14 mouse cellular contexts compared by ENCODE assay signal in the genomic region with DNA sequence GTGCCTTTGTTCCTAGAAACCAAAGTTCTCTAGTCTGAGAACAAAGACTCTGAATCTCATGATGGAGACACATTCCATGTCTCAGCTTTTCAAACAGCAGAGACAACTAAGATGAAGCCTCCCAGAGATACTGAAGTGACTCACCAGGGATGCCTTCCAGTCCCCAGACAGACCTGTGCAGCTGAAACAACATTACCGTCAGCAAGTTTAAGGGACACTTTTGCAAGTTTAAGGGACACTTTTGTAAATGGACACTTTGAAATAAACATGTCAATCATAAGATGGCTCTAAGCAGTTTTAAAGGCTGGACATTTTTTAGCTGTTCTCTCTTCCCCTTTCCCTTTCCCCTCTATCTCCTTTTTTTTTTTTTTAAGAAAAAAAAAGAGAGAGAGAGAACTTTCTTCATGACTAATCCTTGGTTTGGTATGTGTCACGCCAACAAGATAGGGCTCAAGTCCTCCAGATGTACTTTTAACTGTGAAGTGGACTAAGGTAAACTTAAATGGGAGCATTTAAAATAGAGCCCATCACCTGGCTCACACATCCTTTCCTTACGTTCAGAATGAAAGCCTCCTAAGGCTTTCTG. TPM values are rescaled to one million over a fixed set of nuclear protein-coding genes. Genes with fewer than 3 reads are reported as not detected.
DNase-seq lines count a peak whose midpoint lies in the region; ATAC-seq and TF ChIP-seq lines count a peak whose summit lies in the region.
"Had no signal": no experiment of that assay in that cellular context is flagged by ENCODE, and none has a peak within 500 bp of the region (broad histone marks: within the 10 kb centered on the region; RNA-seq: fewer than 3 reads in every experiment).

No protein-coding gene starts in this region.

- no peaks in the 10 kb centered on the region for H3K36me3 ChIP-seq in heart, embryonic 10.5 days
- no peaks in the 10 kb centered on the region for H3K36me3 ChIP-seq in liver, embryonic 11.5 days (ENCODE audit: control insufficient read depth, insufficient read depth, low read length)
- no peaks in the 10 kb centered on the region for H3K36me3 ChIP-seq in liver, embryonic 12.5 days
- H3K36me3 ChIP-seq in C2C12 (ENCODE audit: control insufficient read depth, insufficient read depth) = no peaks in the 10 kb centered on the region
- H3K36me3 ChIP-seq in heart, embryonic 16.5 days (ENCODE audit: control insufficient read depth, insufficient read depth) = no peaks in the 10 kb centered on the region
- no peaks in the 10 kb centered on the region for H3K36me3 ChIP-seq in forebrain, embryonic 13.5 days (ENCODE audit: poor library complexity, severe bottlenecking)
- H3K36me3 ChIP-seq: hindbrain, embryonic 13.5 days; stomach, embryonic 15.5 days had no signal

- ATAC-seq in liver, embryonic 11.5 days (replicated peaks; ENCODE audit: low FRiP score) = no peak
- no peak for ATAC-seq in liver, embryonic 12.5 days
- ATAC-seq in heart, embryonic 16.5 days (replicated peaks; ENCODE audit: extremely low read depth, insufficient read depth, low FRiP score) = no peak
- ATAC-seq in forebrain, embryonic 13.5 days = no peak
- ATAC-seq: CD4-positive, CD25-positive, alpha-beta regulatory T cell, adult 4 months had no signal

- DNase-seq in heart, embryonic 10.5 days (ENCODE audit: low spot score) = no peak
- no peak for DNase-seq in heart, postnatal 36 days
- DNase-seq in liver, embryonic 11.5 days (ENCODE audit: low spot score) = no peak
- no peak for DNase-seq in cerebellum, adult 9-10 months
- DNase-seq: adrenal gland, adult 8-10 months; lung, postnatal 14 days; thymus, postnatal 36 days had no signal

- intact Hi-C loops in heart, postnatal 36 days (cut with DNase I) = no loop called here

- no peak for TF ChIP-seq CTCF in C2C12 (IDR thresholded peaks at IDR 0.05; ENCODE audit: control insufficient read depth, insufficient read depth, insufficient read length)

- peaks cover 7% of the 10 kb centered on the region for H3K27me3 ChIP-seq in heart, embryonic 10.5 days (ENCODE audit: insufficient read depth, poor library complexity, severe bottlenecking)
- no peaks in the 10 kb centered on the region for H3K27me3 ChIP-seq in liver, embryonic 11.5 days (replicated peaks; ENCODE audit: control insufficient read depth, insufficient read depth, low read length)
- no peaks in the 10 kb centered on the region for H3K27me3 ChIP-seq in liver, embryonic 12.5 days (replicated peaks)
- H3K27me3 ChIP-seq in C2C12 (ENCODE audit: control insufficient read depth, insufficient read depth, insufficient read length) = no peaks in the 10 kb centered on the region
- no peaks in the 10 kb centered on the region for H3K27me3 ChIP-seq in heart, embryonic 16.5 days (ENCODE audit: control insufficient read depth, insufficient read depth, low read length)
- H3K27me3 ChIP-seq in forebrain, embryonic 13.5 days = no peaks in the 10 kb centered on the region
- H3K27me3 ChIP-seq: hindbrain, embryonic 13.5 days; stomach, embryonic 15.5 days had no signal

- no peaks in the 10 kb centered on the region for H3K9me3 ChIP-seq in heart, embryonic 10.5 days
- no peaks in the 10 kb centered on the region for H3K9me3 ChIP-seq in liver, embryonic 11.5 days (ENCODE audit: control insufficient read depth, low read length)
- no peaks in the 10 kb centered on the region for H3K9me3 ChIP-seq in liver, embryonic 12.5 days (replicated peaks)
- no peaks in the 10 kb centered on the region for H3K9me3 ChIP-seq in heart, embryonic 16.5 days (replicated peaks; ENCODE audit: control insufficient read depth, low read length)
- H3K9me3 ChIP-seq in forebrain, embryonic 13.5 days (replicated peaks) = no peaks in the 10 kb centered on the region
- H3K9me3 ChIP-seq: hindbrain, embryonic 13.5 days; stomach, embryonic 15.5 days had no signal

- H3K4me3 ChIP-seq in heart, embryonic 10.5 days = peak overlapping the region; percentile 49
- no peak overlapping the region for H3K4me3 ChIP-seq in liver, embryonic 11.5 days (ENCODE audit: low read depth, low read length)
- no peak overlapping the region for H3K4me3 ChIP-seq in liver, embryonic 12.5 days
- H3K4me3 ChIP-seq in C2C12 (ENCODE audit: insufficient read depth, poor library complexity, severe bottlenecking) = no peak overlapping the region
- H3K4me3 ChIP-seq in heart, embryonic 16.5 days (ENCODE audit: low read length) = peak overlapping the region; percentile 46
- H3K4me3 ChIP-seq in forebrain, embryonic 13.5 days = no peak overlapping the region
- H3K4me3 ChIP-seq: hindbrain, embryonic 13.5 days; stomach, embryonic 15.5 days had no signal

- no peak overlapping the region for H3K9ac ChIP-seq in liver, embryonic 11.5 days (ENCODE audit: low read depth, low read length)
- no peak overlapping the region for H3K9ac ChIP-seq in liver, embryonic 12.5 days
- peak overlapping the region; percentile 30 for H3K9ac ChIP-seq in heart, embryonic 16.5 days (ENCODE audit: low read length)
- no peak overlapping the region for H3K9ac ChIP-seq in forebrain, embryonic 13.5 days
- H3K9ac ChIP-seq: hindbrain, embryonic 13.5 days; stomach, embryonic 15.5 days had no signal

- H3K4me1 ChIP-seq in heart, embryonic 10.5 days = peaks cover 20% of the 10 kb centered on the region
- H3K4me1 ChIP-seq in liver, embryonic 11.5 days (replicated peaks; ENCODE audit: control insufficient read depth, insufficient read depth, low read length) = peaks cover 6% of the 10 kb centered on the region; the same call in 1 of the 2 replicates
- peaks cover 7% of the 10 kb centered on the region; the same call in 1 of the 2 replicates for H3K4me1 ChIP-seq in liver, embryonic 12.5 days
- H3K4me1 ChIP-seq in heart, embryonic 16.5 days (ENCODE audit: control insufficient read depth, insufficient read depth, low read length) = no peaks in the 10 kb centered on the region
- H3K4me1 ChIP-seq in forebrain, embryonic 13.5 days = peaks cover 2% of the 10 kb centered on the region; the same call in 1 of the 2 replicates
- H3K4me1 ChIP-seq: hindbrain, embryonic 13.5 days; stomach, embryonic 15.5 days had no signal

- no peaks in the 10 kb centered on the region for H3K79me2 ChIP-seq in C2C12 (ENCODE audit: control insufficient read depth, insufficient read depth)

- H3ac ChIP-seq in C2C12 (ENCODE audit: control insufficient read depth, insufficient read length, low read depth) = no peak overlapping the region

- H3K27ac ChIP-seq in heart, embryonic 10.5 days = peak overlapping the region; percentile 56; the same call in 1 of the 2 replicates
- no peak overlapping the region; the same call in 1 of the 2 replicates for H3K27ac ChIP-seq in liver, embryonic 11.5 days (ENCODE audit: low read depth, low read length)
- H3K27ac ChIP-seq in liver, embryonic 12.5 days = no peak overlapping the region
- H3K27ac ChIP-seq in heart, embryonic 16.5 days (ENCODE audit: low read length) = peak overlapping the region; percentile 33; the same call in 1 of the 2 replicates
- H3K27ac ChIP-seq in forebrain, embryonic 13.5 days = no peak overlapping the region
- H3K27ac ChIP-seq: hindbrain, embryonic 13.5 days; stomach, embryonic 15.5 days had no signal

- no peaks in the 10 kb centered on the region for H3K79me3 ChIP-seq in C2C12 (ENCODE audit: low read depth)

- H3K4me2 ChIP-seq in liver, embryonic 11.5 days = peak overlapping the region; percentile 29; the same call in 1 of the 2 replicates
- no peak overlapping the region for H3K4me2 ChIP-seq in liver, embryonic 12.5 days
- H3K4me2 ChIP-seq in heart, embryonic 16.5 days (ENCODE audit: low read depth, low read length) = peak overlapping the region; percentile 46
- no peak overlapping the region for H3K4me2 ChIP-seq in forebrain, embryonic 13.5 days
- H3K4me2 ChIP-seq: hindbrain, embryonic 13.5 days; stomach, embryonic 15.5 days had no signal

- WGBS in heart, embryonic 10.5 days = 22% methylated on average over 3 of the region's 3 CpGs
- 42% methylated on average over 3 of the region's 3 CpGs for WGBS in liver, embryonic 11.5 days
- WGBS in liver, embryonic 12.5 days (ENCODE audit: insufficient replicate concordance) = 37% methylated on average over 3 of the region's 3 CpGs
- WGBS in heart, embryonic 16.5 days = 28% methylated on average over 3 of the region's 3 CpGs
- WGBS in forebrain, embryonic 13.5 days = 80% methylated on average over 3 of the region's 3 CpGs

TF ChIP-seq in C2C12, 6 proteins besides CTCF, POLR2A, EP300 and RAD21:
- TF ChIP-seq MAX (IDR thresholded peaks at IDR 0.05) (no peak), MYOD1 (IDR thresholded peaks at IDR 0.05; ENCODE audit: control insufficient read depth, insufficient read length, low read depth) (peak; percentile 95)
TF ChIP-seq in C2C12: peak in this region for 1.

RNA-seq across cellular contexts. Expression of a gene that starts 3.6 kb away (rescaled TPM):
- polyA plus RNA-seq in heart, embryonic 10.5 days (2016; fragmentation: Nextera tagmentation; extraction: Ambion mirVana) = 10.3 and 19.7 TPM in 2 replicates
- 10 to 100 TPM; 65.4 to 68.0 TPM for total RNA-seq in heart, postnatal 36 days (2021)
- polyA plus RNA-seq in liver, embryonic 11.5 days (2014; fragmentation: Nextera tagmentation; extraction: Ambion mirVana) = 4.6 and 5.0 TPM in 2 replicates
- 3.2 and 3.3 TPM in 2 replicates for polyA plus RNA-seq in liver, embryonic 12.5 days (2016; fragmentation: Nextera tagmentation; extraction: Ambion mirVana)
- polyA plus RNA-seq in C2C12 (2012; fragmentation: generic; extraction: Trizol) = 0.07 TPM
- 25.8 and 29.0 TPM in 2 replicates for polyA plus RNA-seq in heart, embryonic 16.5 days (2015; fragmentation: Nextera tagmentation; extraction: Ambion mirVana)
- 5.0 and 5.9 TPM in 2 replicates for polyA plus RNA-seq in forebrain, embryonic 13.5 days (2015; fragmentation: Nextera tagmentation; extraction: Ambion mirVana)

RNA-seq across cellular contexts. Expression of a gene that starts 31.8 kb away (rescaled TPM):
- polyA plus RNA-seq in heart, embryonic 10.5 days (2016; fragmentation: Nextera tagmentation; extraction: Ambion mirVana) = 10.9 and 14.6 TPM in 2 replicates
- total RNA-seq in heart, postnatal 36 days (2021) = 10 to 100 TPM; 38.4 to 51.7 TPM
- 4.6 and 5.2 TPM in 2 replicates for polyA plus RNA-seq in liver, embryonic 11.5 days (2014; fragmentation: Nextera tagmentation; extraction: Ambion mirVana)
- 3.2 and 3.7 TPM in 2 replicates for polyA plus RNA-seq in liver, embryonic 12.5 days (2016; fragmentation: Nextera tagmentation; extraction: Ambion mirVana)
- polyA plus RNA-seq in C2C12 (2012; fragmentation: generic; extraction: Trizol) = 4.2 TPM
- 16.6 and 20.3 TPM in 2 replicates for polyA plus RNA-seq in heart, embryonic 16.5 days (2015; fragmentation: Nextera tagmentation; extraction: Ambion mirVana)
- polyA plus RNA-seq in forebrain, embryonic 13.5 days (2015; fragmentation: Nextera tagmentation; extraction: Ambion mirVana) = 2.2 and 2.7 TPM in 2 replicates

RNA-seq across cellular contexts. Expression of a gene that starts 44.6 kb away (rescaled TPM):
- 0.52 and 0.89 TPM in 2 replicates for polyA plus RNA-seq in heart, embryonic 10.5 days (2016; fragmentation: Nextera tagmentation; extraction: Ambion mirVana)
- 1 to 10 TPM; 1.0 to 1.9 TPM for total RNA-seq in heart, postnatal 36 days (2021)
- 0.42 and 0.43 TPM in 2 replicates for polyA plus RNA-seq in liver, embryonic 11.5 days (2014; fragmentation: Nextera tagmentation; extraction: Ambion mirVana)
- 0.25 and 0.30 TPM in 2 replicates for polyA plus RNA-seq in liver, embryonic 12.5 days (2016; fragmentation: Nextera tagmentation; extraction: Ambion mirVana)
- polyA plus RNA-seq in C2C12 (2012; fragmentation: generic; extraction: Trizol) = not detected
- polyA plus RNA-seq in heart, embryonic 16.5 days (2015; fragmentation: Nextera tagmentation; extraction: Ambion mirVana) = 0.34 and 0.38 TPM in 2 replicates
- 0.60 and 0.80 TPM in 2 replicates for polyA plus RNA-seq in forebrain, embryonic 13.5 days (2015; fragmentation: Nextera tagmentation; extraction: Ambion mirVana)
- polyA plus RNA-seq: CD4-positive, CD25-positive, alpha-beta regulatory T cell, adult 4 months had no signal

Comparison
In these comparisons a context has a peak if more than half of its experiments do, and no peak if none do; other contexts are left out.
1. H3K4me2 ChIP-seq: peak in liver, embryonic 11.5 days (single experiment) and heart, embryonic 16.5 days (single experiment); none in liver, embryonic 12.5 days (single experiment) and forebrain, embryonic 13.5 days (single experiment).
2. H3K27ac ChIP-seq: peak in heart, embryonic 10.5 days (single experiment) and heart, embryonic 16.5 days (single experiment); none in liver, embryonic 11.5 days (single experiment), liver, embryonic 12.5 days (single experiment) and forebrain, embryonic 13.5 days (single experiment).
3. H3K4me3 ChIP-seq: peak in heart, embryonic 10.5 days (single experiment) and heart, embryonic 16.5 days (single experiment); none in liver, embryonic 11.5 days (single experiment), liver, embryonic 12.5 days (single experiment), C2C12 (single experiment) and forebrain, embryonic 13.5 days (single experiment).